Mouse (Mus musculus): ENCODE results near the gene Gm11037.

DNA sequence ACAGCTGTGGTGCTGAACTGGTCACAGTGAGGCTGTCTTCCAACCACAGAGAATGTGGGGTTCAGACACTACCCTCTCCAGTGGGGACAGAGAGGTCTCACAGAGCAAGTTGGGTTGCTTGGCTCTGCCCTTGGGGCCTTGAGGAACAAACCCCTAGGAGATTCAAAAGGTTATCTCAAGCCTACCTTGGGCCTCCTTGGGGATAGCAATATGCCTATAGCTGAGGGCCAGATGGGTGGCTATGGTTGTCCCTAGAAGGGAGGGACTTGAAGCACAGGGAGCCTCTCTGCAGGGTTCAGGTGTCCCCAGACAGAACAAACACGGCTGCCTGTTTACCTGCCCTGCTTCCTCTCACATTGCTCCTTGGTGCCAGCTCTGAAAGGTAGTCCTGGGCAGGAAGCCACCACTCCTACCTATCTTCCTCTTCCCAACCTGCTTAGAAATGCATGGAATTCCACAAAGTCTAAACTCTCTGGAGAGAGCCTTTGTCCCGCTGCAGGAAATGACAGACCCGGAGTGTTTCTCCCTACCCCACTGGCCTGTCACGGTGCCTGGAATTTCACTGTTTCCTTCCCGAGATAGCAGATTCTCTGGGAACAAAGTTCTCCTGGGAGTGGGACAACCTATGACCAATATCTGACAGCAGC, 6.7 kb downstream of the Gm11037 start:
- TF ChIP-seq CTCF (IDR thresholded peaks at IDR 0.05; ENCODE audit: borderline replicate concordance, control insufficient read depth, extremely low read depth, insufficient read depth, low read length, poor library complexity) (no peak), POLR2A (IDR thresholded peaks at IDR 0.05; ENCODE audit: control insufficient read depth, extremely low read depth, insufficient read depth, low read length, poor library complexity) (no peak)
